Mouse (Mus musculus) lung, postnatal 0 days (tissue): ENCODE measurements at regions not wholly inside any gene's neighbourhood (a gene's known extent, or its start where the extent isn't known, plus 50 kb on each side); places are given as distances from the start of the nearest gene placed in this dataset.

Experiments
- CTCF ChIP-seq: IDR thresholded peaks from 2 replicates; pipeline ENCODE4 v1.5.1; 2016; ENCODE audit warnings: antibody characterized with exemption, mild to moderate bottlenecking
- EP300 ChIP-seq: IDR thresholded peaks from 2 replicates; pipeline ENCODE4 v1.6.1; 2016; ENCODE audit warnings: antibody characterized with exemption, mild to moderate bottlenecking, control low read depth

DNA sequence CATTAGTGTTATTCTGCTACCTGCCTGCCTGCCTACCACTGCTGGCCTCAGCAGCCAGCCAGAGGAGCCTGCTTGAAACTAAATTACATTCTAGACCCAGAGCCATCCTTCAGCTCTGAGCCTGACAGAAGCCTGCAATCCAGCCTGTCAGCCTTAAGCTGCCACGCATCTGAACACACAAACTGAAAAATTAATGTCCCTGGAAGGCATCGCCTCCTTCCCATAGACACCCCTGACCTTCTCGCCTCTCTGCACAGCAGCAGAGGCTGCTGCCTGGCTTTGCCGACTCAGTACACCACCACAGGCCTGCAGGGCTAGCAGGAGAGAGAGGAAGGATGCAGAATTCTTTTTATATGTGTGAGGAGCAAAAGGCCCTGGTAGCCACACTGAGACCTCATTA lies 502.9 kb upstream of the Kdm8 start:
- TF ChIP-seq CTCF: no peak
- no peak for TF ChIP-seq EP300
